Mouse (Mus musculus) kidney, adult 18-20 months (tissue): Measurements from ENCODE around the gene Prss42.
A peak's percentile ranks its signal among the peaks of the same experiment; 100 is the strongest.

Source experiments
- DNase-seq: peaks from one replicate; pipeline ENCODE4 v3.0.0; 2021

Gene Prss42

DNA sequence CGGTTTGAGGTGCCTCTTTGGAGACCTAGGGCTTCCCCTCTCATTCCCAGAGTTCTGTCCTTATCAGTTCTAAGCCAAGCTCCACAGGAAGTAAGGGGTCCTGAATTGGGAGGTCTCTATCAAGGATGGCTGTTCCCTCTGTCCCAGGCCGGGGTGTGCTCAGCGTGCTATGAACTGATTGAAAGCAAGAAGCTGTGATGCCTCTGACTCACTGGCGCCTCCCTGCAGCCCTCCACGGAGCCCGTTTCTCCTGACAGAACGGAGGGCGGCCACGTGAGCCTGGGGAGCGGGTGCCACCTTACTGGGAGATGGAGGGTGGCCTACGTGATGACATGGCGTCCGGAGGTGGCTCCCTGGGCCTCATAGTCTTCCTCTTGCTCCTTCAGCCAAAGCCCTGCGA is at the start of gene Prss42:
Gene Prss42, plus strand, starts transcription at position 301 of the 400 bp plus-strand sequence.
- no peak for DNase-seq

DNA sequence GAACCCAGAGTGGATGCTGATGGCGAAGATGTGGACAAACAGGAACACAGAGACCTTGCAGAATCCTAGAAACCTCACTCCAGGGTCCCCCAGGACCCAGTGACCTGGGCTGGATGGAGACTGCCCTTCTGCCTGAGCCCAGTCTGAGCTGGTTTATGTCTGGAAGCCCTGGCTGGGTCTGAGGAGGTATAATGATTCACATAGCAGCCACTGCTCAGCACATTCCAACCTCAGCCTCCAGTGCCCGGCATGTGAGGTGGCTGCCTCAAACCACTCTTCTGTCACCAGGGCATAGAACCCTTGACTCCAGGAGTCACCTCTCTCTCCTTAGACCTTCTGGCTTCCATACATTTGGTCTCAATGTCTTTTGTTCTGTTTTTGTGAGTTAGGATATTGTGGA is 49.5 kb upstream of the Prss42 start:
- peak; percentile 80 for DNase-seq

GRCm38 (mm10) chr9:110750404-110751187 is 47.4 kb upstream of the Prss42 start:
- peak; percentile 27 for DNase-seq

- DNase-seq, result no peak
These were observed 46.6 kb upstream of the Prss42 start for GRCm38 (mm10) chr9:110751412-110751811.

DNA sequence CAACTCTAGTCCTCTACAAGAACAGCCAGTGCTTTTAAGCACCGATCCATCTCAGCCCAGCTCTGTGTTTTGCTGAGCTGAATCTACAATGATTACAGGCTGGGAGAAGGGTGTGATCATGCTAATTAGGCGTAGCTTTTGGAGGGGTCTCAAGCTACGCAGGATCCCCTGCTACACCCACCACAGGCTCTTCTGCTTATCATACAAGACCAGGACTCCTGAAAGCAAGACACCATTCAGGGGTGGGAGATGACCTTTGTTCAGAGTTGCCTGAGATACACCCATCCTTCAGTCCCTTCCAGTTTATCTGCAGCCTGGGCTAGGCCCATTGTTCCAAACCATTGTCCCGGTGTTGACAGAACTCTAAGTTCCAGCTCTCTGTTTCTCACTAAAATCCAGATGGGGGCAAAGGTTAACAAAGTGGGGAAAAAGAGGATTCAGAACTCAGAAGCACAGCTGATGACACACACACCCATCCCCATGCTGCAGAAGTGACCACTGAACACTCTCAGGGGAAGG is 45.0 kb upstream of the Prss42 start:
- DNase-seq, result no peak

DNA sequence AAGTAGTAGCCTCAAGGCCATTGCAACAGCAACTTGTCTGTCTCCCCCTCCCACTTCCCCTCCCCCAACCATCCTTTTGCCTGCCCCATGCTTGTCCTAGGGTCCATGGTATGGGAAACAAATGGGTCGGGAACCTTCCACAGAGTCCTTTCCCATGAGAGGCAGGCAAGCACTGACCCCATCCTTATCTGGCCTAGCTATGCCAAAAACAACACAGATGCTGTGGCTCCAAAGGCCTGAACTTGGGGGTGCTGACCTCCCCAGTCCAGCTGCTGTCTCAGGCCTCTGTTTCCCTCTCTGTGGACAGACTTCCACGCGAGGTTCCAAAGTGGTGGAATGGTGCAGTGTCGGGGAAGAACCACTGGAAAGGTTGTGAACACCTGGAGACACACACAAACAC is 44.2 kb upstream of the Prss42 start:
- DNase-seq, result peak; percentile 7

DNA sequence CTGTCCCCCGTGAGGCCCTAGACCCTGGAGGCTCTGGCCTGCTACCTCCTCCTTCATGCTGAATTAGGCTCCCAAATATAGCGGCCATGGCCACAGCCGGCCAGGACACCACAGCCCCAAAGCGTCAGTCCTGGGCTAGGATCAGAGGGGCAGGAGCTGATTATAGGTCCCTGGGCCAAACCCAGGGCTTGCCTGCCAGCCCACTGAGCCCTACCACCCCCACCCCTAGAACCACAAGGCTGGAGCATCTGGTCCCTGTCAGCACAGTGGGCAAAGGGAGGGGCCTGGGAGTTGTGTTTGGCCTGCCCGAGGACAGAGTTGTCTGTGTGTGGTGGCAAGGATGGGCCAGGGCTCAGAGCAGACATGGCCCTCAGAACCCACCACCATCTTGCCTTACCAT is 40.1 kb upstream of the Prss42 start:
- no peak for DNase-seq

GRCm38 (mm10) chr9:110758605-110759004 is 39.4 kb upstream of the Prss42 start:
- DNase-seq, result peak; percentile 76

DNA sequence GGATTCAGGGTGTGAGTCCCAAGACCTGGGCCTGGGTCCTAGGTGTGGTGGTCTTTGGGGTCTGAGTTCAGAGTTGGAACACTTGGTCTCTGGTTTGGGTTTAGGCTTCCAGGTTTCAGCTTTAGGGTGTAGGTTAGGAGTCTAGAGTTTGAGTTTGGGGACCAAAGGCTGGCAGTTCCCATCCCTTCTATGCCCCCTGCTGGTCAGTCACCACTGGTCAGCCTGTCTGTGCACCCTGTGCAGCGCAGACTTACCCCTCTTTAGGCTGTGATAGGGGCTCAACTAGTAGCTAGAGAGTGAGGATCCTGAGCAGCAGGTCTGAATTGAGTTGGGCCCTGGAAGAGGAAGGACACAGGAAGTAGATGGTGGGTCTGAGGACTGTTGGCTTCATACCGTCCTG is 38.7 kb upstream of the Prss42 start:
- DNase-seq, result peak; percentile 83

DNA sequence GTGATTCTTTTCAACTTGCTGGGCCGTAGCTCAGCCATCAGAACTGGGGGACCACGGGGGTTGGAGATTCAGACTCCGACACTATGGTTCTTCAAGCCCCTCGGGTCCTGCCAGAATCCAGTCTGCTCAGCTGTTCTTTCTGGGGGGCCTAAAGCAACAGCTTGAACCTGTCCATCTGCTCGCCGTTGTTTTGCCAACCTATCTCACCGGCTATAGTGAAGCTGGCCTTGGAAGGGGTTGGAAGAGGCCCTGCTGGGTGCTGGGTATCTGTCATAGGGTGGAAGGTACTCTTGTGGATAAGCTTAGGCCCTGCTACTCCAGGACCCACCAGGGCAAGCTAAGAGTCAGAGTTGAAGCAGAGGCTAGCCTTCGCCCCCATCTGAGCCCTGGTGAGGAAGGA is 37.1 kb upstream of the Prss42 start:
- no peak for DNase-seq

DNA sequence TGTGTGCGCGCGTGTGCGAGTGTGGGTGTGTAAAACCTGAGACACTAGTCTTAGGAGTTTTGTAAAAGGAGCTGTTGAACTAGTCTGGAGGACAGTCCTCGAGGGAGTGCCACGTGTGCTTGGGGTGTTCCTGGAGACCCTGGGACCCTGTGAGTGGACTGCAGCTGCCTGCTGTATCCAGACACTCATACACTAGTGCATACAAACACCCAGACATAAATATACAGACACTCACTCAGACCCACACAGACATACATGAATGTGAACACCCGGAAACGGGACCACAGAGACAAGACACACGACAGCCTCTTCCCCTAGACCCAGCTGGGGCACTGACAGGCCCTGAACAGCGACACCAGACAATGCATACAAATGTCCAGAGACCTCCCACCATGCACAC is 35.2 kb upstream of the Prss42 start:
- no peak for DNase-seq

DNA sequence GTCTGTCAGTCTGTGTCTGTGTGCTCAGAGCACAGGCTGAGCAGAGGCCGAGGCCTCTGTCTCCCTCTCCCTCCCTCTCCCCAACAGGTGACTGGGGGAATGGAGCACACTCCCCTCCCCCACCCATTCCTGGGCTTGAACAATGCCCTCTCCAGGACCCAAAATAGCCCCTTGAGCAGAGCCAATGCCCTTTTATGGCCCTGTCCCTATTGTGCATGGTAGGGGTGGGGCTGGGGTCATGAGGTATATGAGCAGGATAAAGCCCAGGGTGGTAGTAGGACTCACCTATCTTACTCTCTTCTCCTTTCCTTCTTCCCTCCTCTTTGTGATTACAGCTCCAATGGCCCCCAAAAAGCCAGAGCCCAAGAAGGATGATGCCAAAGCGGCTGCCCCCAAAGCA is 34.6 kb upstream of the Prss42 start:
- DNase-seq, result no peak

DNA sequence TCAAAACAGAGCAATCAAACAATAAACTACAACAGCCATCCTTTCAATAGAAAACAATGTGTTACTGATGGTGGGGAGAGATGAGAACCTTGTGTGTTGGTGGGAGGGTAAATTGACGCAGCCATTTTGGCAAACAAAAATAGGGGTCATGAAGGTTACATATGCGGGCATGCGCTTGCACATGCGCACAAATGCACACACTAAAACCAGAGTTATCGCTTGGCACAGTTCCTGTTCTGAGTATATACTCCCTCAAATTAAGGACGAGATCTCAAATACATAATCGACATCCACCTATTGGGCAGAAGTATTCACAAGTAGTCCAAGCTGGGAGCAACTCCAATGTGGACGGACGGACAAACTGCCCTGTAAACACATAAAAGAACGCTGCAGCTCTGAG is 25.6 kb upstream of the Prss42 start:
- no peak for DNase-seq

- DNase-seq, result no peak
These were observed 23.3 kb upstream of the Prss42 start for GRCm38 (mm10) chr9:110774403-110775268.

- no peak for DNase-seq
These were observed 22.5 kb upstream of the Prss42 start for GRCm38 (mm10) chr9:110775269-110776022.

GRCm38 (mm10) chr9:110778100-110778499 is 19.9 kb upstream of the Prss42 start:
- DNase-seq, result no peak

DNA sequence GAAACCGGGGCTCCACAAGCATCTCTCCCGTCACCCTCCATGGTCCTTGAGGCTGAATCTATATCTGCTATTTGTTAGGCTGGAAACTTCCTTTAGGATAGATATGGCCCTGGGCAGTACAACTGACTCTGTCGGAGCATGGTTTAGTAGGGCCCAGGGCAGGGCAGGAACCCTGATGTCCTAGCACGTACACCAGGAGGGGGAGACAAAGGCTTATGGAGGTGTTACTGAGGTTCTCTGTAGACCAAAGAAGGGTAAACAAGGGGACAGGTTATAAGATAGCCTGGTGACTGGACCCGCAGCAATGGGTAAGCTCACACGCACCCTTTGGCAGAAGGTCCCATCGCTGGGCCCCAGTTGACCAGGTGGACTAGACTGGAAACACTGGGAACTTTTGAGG is 19.4 kb upstream of the Prss42 start:
- DNase-seq, result no peak

GRCm38 (mm10) chr9:110779242-110779913 is 18.6 kb upstream of the Prss42 start:
- DNase-seq, result no peak

- peak; percentile 95 for DNase-seq
These were observed 16.7 kb upstream of the Prss42 start for GRCm38 (mm10) chr9:110781256-110781721.

GRCm38 (mm10) chr9:110781731-110782130 is 16.2 kb upstream of the Prss42 start:
- peak; percentile 92 for DNase-seq

GRCm38 (mm10) chr9:110783611-110784010 is 14.4 kb upstream of the Prss42 start:
- no peak for DNase-seq

DNA sequence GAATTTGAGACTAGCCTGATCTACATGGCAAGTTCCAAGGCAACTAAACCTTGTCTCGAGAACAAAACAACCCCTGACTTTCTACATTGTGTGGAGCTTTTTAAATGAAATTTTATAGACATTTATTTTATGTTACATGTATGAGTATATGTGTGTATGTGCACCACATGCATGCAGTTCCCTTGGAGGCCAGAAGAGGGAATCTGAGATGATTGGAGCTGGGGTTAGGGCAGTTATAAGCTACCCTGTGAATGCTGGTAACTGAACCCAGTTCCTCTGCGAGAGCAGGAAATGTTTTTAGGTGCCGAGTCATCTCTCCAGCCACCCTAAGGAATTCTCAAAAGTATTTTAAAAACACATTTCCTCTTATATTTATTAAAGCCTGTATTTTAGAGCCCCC is 9.8 kb upstream of the Prss42 start:
- no peak for DNase-seq
